Mouse (Mus musculus) embryonic facial prominence, embryonic 14.5 days (tissue): ENCODE data around the gene Slc9a4. TPM values are rescaled to one million over a fixed set of nuclear protein-coding genes. Genes with fewer than 3 reads are reported as not detected.
A peak's percentile ranks its signal among the peaks of the same experiment; 100 is the strongest.

Source experiments
- ATAC-seq: fragments of 200-750 bp; cut with Nextera tagmentation; 2 replicates; pipeline ENCODE4 v1.8.0; 2017; ENCODE audit warnings: low read depth, moderate number of reproducible peaks, moderate TSS enrichment
- DNase-seq: peaks from one replicate; pipeline ENCODE4 v3.0.0-alpha.2; 2015; ENCODE audit warnings: low spot score
- H3K27ac ChIP-seq: fragments of 300-500 bp; sonication (generic); replicated peaks from 2 replicates; pipeline ENCODE4 v1.5.1; 2014; ENCODE audit warnings: low read depth, mild to moderate bottlenecking, low read length, moderate library complexity
- H3K27me3 ChIP-seq: fragments of 300-500 bp; sonication (generic); replicated peaks from 2 replicates; pipeline ENCODE4 v1.6.1; 2014; ENCODE audit warnings: low read length; ENCODE audit not compliant: control insufficient read depth, insufficient read depth
- H3K36me3 ChIP-seq: fragments of 300-500 bp; sonication (generic); 2 replicates; pipeline ENCODE4 v1.6.1; 2014; ENCODE audit warnings: low read length, mixed read lengths; ENCODE audit not compliant: control insufficient read depth, insufficient read depth
- H3K4me1 ChIP-seq: fragments of 300-500 bp; sonication (generic); 2 replicates; pipeline ENCODE4 v1.6.1; 2014; ENCODE audit warnings: antibody characterized with exemption, low read length; ENCODE audit not compliant: control insufficient read depth, insufficient read depth
- H3K4me2 ChIP-seq: fragments of 300-500 bp; sonication (generic); 2 replicates; pipeline ENCODE4 v1.6.1; 2014; ENCODE audit warnings: low read depth, mild to moderate bottlenecking, low read length, moderate library complexity, mixed read lengths
- H3K4me3 ChIP-seq: fragments of 300-500 bp; sonication (generic); 2 replicates; pipeline ENCODE4 v1.5.1; 2014; ENCODE audit warnings: low read depth, mild to moderate bottlenecking, low read length
- H3K9ac ChIP-seq: fragments of 300-500 bp; sonication (generic); 2 replicates; pipeline ENCODE4 v1.6.1; 2014; ENCODE audit warnings: low read depth, mild to moderate bottlenecking, low read length, moderate library complexity, mixed read lengths
- H3K9me3 ChIP-seq: fragments of 300-500 bp; sonication (generic); 2 replicates; pipeline ENCODE4 v1.6.1; 2016; ENCODE audit warnings: low read length; ENCODE audit not compliant: control insufficient read depth
- WGBS: fragments of 180-500 bp; shearing (Covaris S2); extraction: QIAGEN DNeasy Blood & Tissue Kit; methylation state at CpG from one replicate; pipeline ENCODE4 v1.1.7; 2014; 5-methylcytosine and 5-hydroxymethylcytosine counted together
- polyA plus RNA-seq: library from polyadenylated mRNA; unstranded; fragments of >200 nt; fragmentation: Nextera tagmentation; extraction: Ambion mirVana; gene quantifications from 2 replicates; pipeline ENCODE4 v1.2.1, GENCODE M21; 2014

The Slc9a4 gene
- polyA plus RNA-seq, 1 experiment from 2014 or later = 0.17 TPM

DNA sequence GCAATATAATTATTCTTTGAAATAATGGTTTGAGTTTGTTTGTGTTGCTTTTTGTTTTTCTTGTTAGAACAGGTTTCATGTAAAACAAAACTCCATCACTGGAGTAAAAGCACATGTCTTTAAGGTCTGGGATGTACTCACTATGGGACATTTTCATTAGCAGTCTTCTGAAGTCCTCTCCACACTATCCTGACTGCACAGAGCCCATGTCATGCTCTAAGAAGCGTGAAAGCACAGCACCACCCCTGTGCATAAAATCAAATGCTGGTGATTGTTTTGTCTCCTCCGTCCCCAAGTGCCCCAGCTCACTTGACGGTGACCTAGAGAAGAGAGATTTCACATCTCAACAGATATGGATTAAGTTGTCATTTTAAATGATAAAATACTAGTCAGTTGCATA, 45.1 kb downstream of the Slc9a4 start:
- H3K27ac ChIP-seq = no peak overlapping the region
- no peak overlapping the region for H3K4me2 ChIP-seq
- H3K4me3 ChIP-seq = no peak overlapping the region
- 63% methylated on average over 3 of the region's 3 CpGs for WGBS
- H3K9me3 ChIP-seq = no peaks in the 10 kb centered on the region
- H3K36me3 ChIP-seq = no peaks in the 10 kb centered on the region
- H3K9ac ChIP-seq = no peak overlapping the region
- no peak for DNase-seq
- no peaks in the 10 kb centered on the region for H3K4me1 ChIP-seq
- H3K27me3 ChIP-seq = no peaks in the 10 kb centered on the region
- no peak for ATAC-seq

DNA sequence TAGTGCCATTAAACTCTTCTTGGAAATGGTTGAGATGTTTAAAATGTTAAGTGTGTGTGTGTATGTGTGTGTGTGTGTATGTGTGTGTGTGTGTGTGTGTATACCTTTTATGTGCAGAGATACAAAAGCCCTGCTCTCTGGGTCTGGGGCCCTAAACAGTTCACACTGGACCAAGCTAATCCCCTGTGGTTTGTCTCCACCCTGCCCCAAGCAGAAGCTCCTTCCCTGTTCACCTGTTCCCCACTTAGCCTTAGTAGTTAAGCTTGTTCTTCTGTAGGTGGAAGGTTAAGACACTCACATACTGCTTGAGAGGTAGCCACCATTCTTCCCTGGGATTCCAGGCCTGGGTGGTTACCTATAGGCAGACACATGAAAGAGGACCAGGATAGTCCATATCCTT, 47.1 kb downstream of the Slc9a4 start:
- Histone ChIP-seq H3K4me1 (no peaks in the 10 kb centered on the region), H3K9ac (no peak overlapping the region), H3K27ac (no peak overlapping the region), H3K9me3 (no peaks in the 10 kb centered on the region), H3K27me3 (no peaks in the 10 kb centered on the region), H3K36me3 (no peaks in the 10 kb centered on the region), H3K4me2 (no peak overlapping the region), H3K4me3 (no peak overlapping the region)
- no peak for DNase-seq
- no peak for ATAC-seq

- no peaks in the 10 kb centered on the region for H3K9me3 ChIP-seq
- H3K27ac ChIP-seq = no peak overlapping the region
- ATAC-seq (no peak), DNase-seq (no peak)
- H3K27me3 ChIP-seq = no peaks in the 10 kb centered on the region
- no peak overlapping the region for H3K4me2 ChIP-seq
- H3K4me3 ChIP-seq = no peak overlapping the region
- WGBS = 85% methylated on average over 3 of the region's 3 CpGs
- no peaks in the 10 kb centered on the region for H3K4me1 ChIP-seq
- no peaks in the 10 kb centered on the region for H3K36me3 ChIP-seq
- no peak overlapping the region for H3K9ac ChIP-seq
These were observed 48.6 kb downstream of the Slc9a4 start for GRCm38 (mm10) chr1:40628443-40628842.

GRCm38 (mm10) chr1:40632407-40633062, 52.7 kb downstream of the Slc9a4 start:
- no peaks in the 10 kb centered on the region for H3K27me3 ChIP-seq
- H3K27ac ChIP-seq = no peak overlapping the region
- 50% methylated on average over 2 of the region's 2 CpGs for WGBS
- DNase-seq (no peak), ATAC-seq (no peak)
- 0 out of 2 replicates have a peak, but pooled peaks cover 8% of the 10 kb centered on the region for H3K4me1 ChIP-seq
- no peaks in the 10 kb centered on the region for H3K36me3 ChIP-seq
- no peaks in the 10 kb centered on the region for H3K9me3 ChIP-seq
- H3K9ac ChIP-seq = no peak overlapping the region
- no peak overlapping the region for H3K4me2 ChIP-seq
- no peak overlapping the region for H3K4me3 ChIP-seq

DNA sequence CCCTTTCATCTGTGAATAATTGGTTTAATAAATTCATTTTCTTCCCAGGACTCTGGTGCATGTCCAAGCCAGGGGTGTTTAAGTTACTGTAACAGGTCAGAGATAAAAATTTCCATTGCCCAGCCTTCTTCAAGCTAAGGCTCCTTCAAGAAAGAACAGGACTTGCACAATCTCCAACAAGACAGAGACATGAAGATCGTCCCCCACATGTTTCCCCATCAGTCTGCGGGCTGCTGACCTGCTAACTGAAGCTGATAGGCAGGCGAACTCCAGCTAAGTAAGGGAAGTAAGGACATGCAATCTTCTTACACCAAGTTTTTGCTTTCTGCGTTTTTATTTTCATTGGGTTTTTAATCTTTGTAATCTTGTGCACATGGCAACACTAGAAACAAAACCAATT, 54.7 kb downstream of the Slc9a4 start:
- ATAC-seq (no peak), DNase-seq (no peak)
- no peaks in the 10 kb centered on the region for H3K27me3 ChIP-seq
- H3K4me1 ChIP-seq = 0 out of 2 replicates have a peak, but pooled peaks cover 8% of the 10 kb centered on the region
- WGBS = 66% methylated on average over 4 of the region's 4 CpGs
- H3K4me2 ChIP-seq = no peak overlapping the region
- no peak overlapping the region; the same call in 1 of the 2 replicates for H3K27ac ChIP-seq
- no peaks in the 10 kb centered on the region for H3K9me3 ChIP-seq
- no peak overlapping the region for H3K4me3 ChIP-seq
- H3K36me3 ChIP-seq = no peaks in the 10 kb centered on the region
- H3K9ac ChIP-seq = no peak overlapping the region

- no peak overlapping the region for H3K9ac ChIP-seq
- no peaks in the 10 kb centered on the region for H3K27me3 ChIP-seq
- 63% methylated on average over 2 of the region's 2 CpGs for WGBS
- H3K4me3 ChIP-seq = no peak overlapping the region
- DNase-seq = no peak
- no peaks in the 10 kb centered on the region for H3K4me1 ChIP-seq
- no peaks in the 10 kb centered on the region for H3K36me3 ChIP-seq
- no peak for ATAC-seq
- no peak overlapping the region for H3K27ac ChIP-seq
- no peak overlapping the region for H3K4me2 ChIP-seq
- H3K9me3 ChIP-seq = no peaks in the 10 kb centered on the region
These were observed 68.4 kb downstream of the Slc9a4 start for GRCm38 (mm10) chr1:40648234-40648633.

GRCm38 (mm10) chr1:40650803-40651497, 71.1 kb downstream of the Slc9a4 start:
- Histone ChIP-seq H3K9ac (no peak overlapping the region), H3K36me3 (no peaks in the 10 kb centered on the region), H3K27ac (no peak overlapping the region), H3K4me1 (no peaks in the 10 kb centered on the region), H3K4me3 (no peak overlapping the region), H3K27me3 (no peaks in the 10 kb centered on the region), H3K4me2 (no peak overlapping the region), H3K9me3 (no peaks in the 10 kb centered on the region)
- WGBS = 49% methylated on average over 6 of the region's 6 CpGs
- ATAC-seq (no peak), DNase-seq (peak; percentile 45)

GRCm38 (mm10) chr1:40657035-40657434, 77.2 kb downstream of the Slc9a4 start:
- 79% methylated on average over 4 of the region's 4 CpGs for WGBS
- Histone ChIP-seq H3K36me3 (no peaks in the 10 kb centered on the region), H3K9ac (no peak overlapping the region), H3K27ac (no peak overlapping the region), H3K9me3 (no peaks in the 10 kb centered on the region), H3K27me3 (no peaks in the 10 kb centered on the region), H3K4me2 (no peak overlapping the region), H3K4me1 (peaks cover 4% of the 10 kb centered on the region; the same call in 1 of the 2 replicates), H3K4me3 (no peak overlapping the region)
- DNase-seq = no peak
- no peak for ATAC-seq
